Mouse (Mus musculus): ENCODE data around the gene Tnfsf15.

DNA sequence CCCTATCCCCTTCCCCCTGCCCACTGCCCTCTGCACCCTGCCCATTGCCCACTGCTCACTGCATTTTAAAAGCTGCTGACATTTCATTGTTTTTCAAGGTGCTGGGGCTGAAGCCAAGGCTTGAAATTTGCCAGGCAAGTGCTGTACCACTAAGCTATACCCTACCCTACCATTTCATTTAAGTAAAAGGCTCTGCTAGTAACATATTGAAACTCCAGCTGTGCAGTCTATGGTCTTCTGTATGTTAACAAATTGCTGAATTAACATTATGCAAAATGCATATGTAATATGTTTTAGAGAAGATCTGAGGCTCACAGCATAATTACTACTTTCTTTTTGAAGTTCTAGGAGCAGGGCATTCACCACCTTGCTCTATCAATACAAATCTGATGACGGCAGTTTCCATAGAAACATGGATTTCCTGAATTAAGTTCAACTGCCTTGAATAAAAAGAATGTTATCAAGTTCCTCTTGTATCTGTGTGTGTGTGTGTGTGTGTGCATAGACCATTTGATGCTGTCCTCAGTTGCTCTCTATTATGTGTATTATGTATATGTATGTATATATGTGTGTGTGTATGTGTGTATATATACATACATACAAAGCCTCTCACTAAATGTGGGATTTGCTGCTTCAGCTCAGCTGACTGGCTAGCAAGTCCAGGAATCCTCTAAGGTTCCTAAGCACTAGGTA is 38.5 kb downstream of the Tnfsf15 start:
- TF ChIP-seq ZKSCAN1 (IDR thresholded peaks at IDR 0.05; ENCODE audit: borderline replicate concordance, low read depth, low read length) (no peak), CTCF (conservative IDR thresholded peaks at IDR 0.05 in 1 of 2, IDR thresholded peaks at IDR 0.05 in 1 of 2; ENCODE audit: low read depth in 2 of 2, low read length in 2 of 2) (no peak), TCF12 (IDR thresholded peaks at IDR 0.05; ENCODE audit: low read depth, low read length) (no peak), CHD1 (IDR thresholded peaks at IDR 0.05; ENCODE audit: low read depth, low read length) (no peak), EP300 (IDR thresholded peaks at IDR 0.05; ENCODE audit: low read length) (no peak), TBP (conservative IDR thresholded peaks at IDR 0.05; ENCODE audit: low read depth, low read length) (no peak), USF1 (IDR thresholded peaks at IDR 0.05; ENCODE audit: low read depth, low read length) (no peak), MYC (IDR thresholded peaks at IDR 0.05; ENCODE audit: low read depth, low read length) (no peak)

Data from CH12.LX (cell line).